Mouse (Mus musculus): ENCODE results near the gene 6430550D23Rik.

GRCm38 (mm10) chr2:156021219-156021618 is 13.4 kb upstream of the 6430550D23Rik start:
- TF ChIP-seq CTCF (IDR thresholded peaks at IDR 0.05; ENCODE audit: extremely low read depth, insufficient read depth, insufficient read length, insufficient replicate concordance) = no peak
- TF ChIP-seq POLR2A (IDR thresholded peaks at IDR 0.05; ENCODE audit: low read depth, low read length) = no peak

All from spleen, adult 2 months (tissue).